Mouse (Mus musculus): ENCODE data around the gene Rasl12. TPM values are rescaled to one million over a fixed set of nuclear protein-coding genes. Genes with fewer than 3 reads are reported as not detected.

The Rasl12 gene
- polyA plus RNA-seq (2015; fragmentation: Nextera tagmentation; extraction: Ambion mirVana), result 7.3 and 7.4 TPM in 2 replicates

GRCm38 (mm10) chr9:65398279-65398678 is at the start of gene Rasl12:
Gene Rasl12 (plus strand): TSS chr9:65398506.
- Histone ChIP-seq H3K4me3 (peak within 1 kb of the TSS; percentile 46), H3K27me3 (replicated peaks) (no peaks in the 10 kb centered on the region), H3K4me1 (peaks cover 9% of the 10 kb centered on the region), H3K27ac (no peak within 1 kb of the TSS), H3K4me2 (peak within 1 kb of the TSS; percentile 64), H3K9ac (peak within 1 kb of the TSS; percentile 52), H3K36me3 (replicated peaks) (no peaks in the 10 kb centered on the region), H3K9me3 (no peaks in the 10 kb centered on the region)
- WGBS, result under 1% methylated on average over 23 of the region's 24 CpGs
- peak; percentile 62 for ATAC-seq (replicated peaks)

- WGBS, result 92% methylated on average over 5 of the region's 5 CpGs
- no peak overlapping the region for H3K4me2 ChIP-seq
- H3K36me3 ChIP-seq (replicated peaks), result peaks cover 15% of the 10 kb centered on the region
- no peaks in the 10 kb centered on the region for H3K27me3 ChIP-seq (replicated peaks)
- no peak overlapping the region for H3K9ac ChIP-seq
- no peak overlapping the region for H3K27ac ChIP-seq
- H3K4me3 ChIP-seq, result no peak overlapping the region
- H3K4me1 ChIP-seq, result peaks cover 12% of the 10 kb centered on the region
- no peaks in the 10 kb centered on the region for H3K9me3 ChIP-seq
- no peak for ATAC-seq (replicated peaks)
These were observed 45.1 kb upstream of the Rasl12 start for GRCm38 (mm10) chr9:65353251-65353650.

- peaks cover 39% of the 10 kb centered on the region for H3K36me3 ChIP-seq (replicated peaks)
- no peak overlapping the region for H3K27ac ChIP-seq
- no peak overlapping the region for H3K4me3 ChIP-seq
- H3K4me2 ChIP-seq, result no peak overlapping the region
- WGBS, result 84% methylated on average over 7 of the region's 7 CpGs
- ATAC-seq (replicated peaks), result no peak
- no peaks in the 10 kb centered on the region for H3K27me3 ChIP-seq (replicated peaks)
- H3K9me3 ChIP-seq, result no peaks in the 10 kb centered on the region
- H3K9ac ChIP-seq, result no peak overlapping the region
- H3K4me1 ChIP-seq, result no peaks in the 10 kb centered on the region
These were observed 41.7 kb upstream of the Rasl12 start for GRCm38 (mm10) chr9:65356561-65356960.

GRCm38 (mm10) chr9:65356971-65357370 is 41.3 kb upstream of the Rasl12 start:
- ATAC-seq (replicated peaks), result no peak
- WGBS, result 94% methylated on average over 2 of the region's 2 CpGs
- Histone ChIP-seq H3K9ac (no peak overlapping the region), H3K27me3 (replicated peaks) (no peaks in the 10 kb centered on the region), H3K36me3 (replicated peaks) (peaks cover 43% of the 10 kb centered on the region), H3K4me1 (no peaks in the 10 kb centered on the region), H3K4me3 (no peak overlapping the region), H3K27ac (no peak overlapping the region), H3K9me3 (no peaks in the 10 kb centered on the region), H3K4me2 (no peak overlapping the region)

- no peak overlapping the region for H3K27ac ChIP-seq
- H3K4me2 ChIP-seq, result no peak overlapping the region
- no peak for ATAC-seq (replicated peaks)
- H3K9ac ChIP-seq, result no peak overlapping the region
- peaks cover 44% of the 10 kb centered on the region for H3K36me3 ChIP-seq (replicated peaks)
- no peak overlapping the region for H3K4me3 ChIP-seq
- no peaks in the 10 kb centered on the region for H3K9me3 ChIP-seq
- WGBS, result 95% methylated on average over 1 of the region's 1 CpGs
- H3K27me3 ChIP-seq (replicated peaks), result no peaks in the 10 kb centered on the region
- H3K4me1 ChIP-seq, result no peaks in the 10 kb centered on the region
These were observed 39.3 kb upstream of the Rasl12 start for GRCm38 (mm10) chr9:65358956-65359480.

- no peak within 1 kb of the TSS for H3K4me2 ChIP-seq
- peaks cover 37% of the 10 kb centered on the region for H3K36me3 ChIP-seq (replicated peaks)
- H3K4me3 ChIP-seq, result no peak within 1 kb of the TSS
- no peak within 1 kb of the TSS for H3K27ac ChIP-seq
- 88% methylated on average over 16 of the region's 16 CpGs for WGBS
- no peak for ATAC-seq (replicated peaks)
- no peaks in the 10 kb centered on the region for H3K9me3 ChIP-seq
- no peaks in the 10 kb centered on the region for H3K27me3 ChIP-seq (replicated peaks)
- H3K9ac ChIP-seq, result no peak within 1 kb of the TSS
- H3K4me1 ChIP-seq, result no peaks in the 10 kb centered on the region
These were observed 37.5 kb upstream of the Rasl12 start, which contains the start of gene Ubap1l for GRCm38 (mm10) chr9:65360641-65361448. Gene Ubap1l (plus strand): TSS chr9:65361041.

GRCm38 (mm10) chr9:65363684-65364083 is 34.6 kb upstream of the Rasl12 start:
- no peak overlapping the region for H3K4me3 ChIP-seq
- no peak overlapping the region for H3K4me2 ChIP-seq
- WGBS, result 87% methylated on average over 9 of the region's 9 CpGs
- no peaks in the 10 kb centered on the region for H3K9me3 ChIP-seq
- H3K4me1 ChIP-seq, result no peaks in the 10 kb centered on the region
- peaks cover 26% of the 10 kb centered on the region for H3K36me3 ChIP-seq (replicated peaks)
- ATAC-seq (replicated peaks), result no peak
- H3K27me3 ChIP-seq (replicated peaks), result no peaks in the 10 kb centered on the region
- no peak overlapping the region for H3K27ac ChIP-seq
- no peak overlapping the region for H3K9ac ChIP-seq

- no peaks in the 10 kb centered on the region for H3K9me3 ChIP-seq
These were observed 32.6 kb upstream of the Rasl12 start for GRCm38 (mm10) chr9:65365721-65366120.

GRCm38 (mm10) chr9:65371756-65372155 is 26.6 kb upstream of the Rasl12 start:
- 0 out of 2 replicates have a peak, but pooled peaks cover 3% of the 10 kb centered on the region for H3K36me3 ChIP-seq (replicated peaks)
- H3K9ac ChIP-seq, result no peak overlapping the region
- no peak for ATAC-seq (replicated peaks)
- H3K4me3 ChIP-seq, result no peak overlapping the region
- H3K4me2 ChIP-seq, result no peak overlapping the region
- no peaks in the 10 kb centered on the region for H3K27me3 ChIP-seq (replicated peaks)
- no peaks in the 10 kb centered on the region for H3K9me3 ChIP-seq
- no peak overlapping the region for H3K27ac ChIP-seq
- no peaks in the 10 kb centered on the region for H3K4me1 ChIP-seq
- WGBS, result 78% methylated on average over 24 of the region's 24 CpGs

More at GRCm38 (mm10) chr9:65365721-65366120, 32.6 kb upstream of the Rasl12 start:
- no peak overlapping the region for H3K9ac ChIP-seq
- no peaks in the 10 kb centered on the region for H3K27me3 ChIP-seq (replicated peaks)
- H3K4me3 ChIP-seq, result no peak overlapping the region
- no peak overlapping the region for H3K4me2 ChIP-seq
- peaks cover 13% of the 10 kb centered on the region for H3K36me3 ChIP-seq (replicated peaks)
- 90% methylated on average over 7 of the region's 7 CpGs for WGBS
- no peak overlapping the region for H3K27ac ChIP-seq
- no peaks in the 10 kb centered on the region for H3K4me1 ChIP-seq
- ATAC-seq (replicated peaks), result no peak

GRCm38 (mm10) chr9:65372449-65372848 is 25.9 kb upstream of the Rasl12 start:
- 0 out of 2 replicates have a peak, but pooled peaks cover 3% of the 10 kb centered on the region for H3K36me3 ChIP-seq (replicated peaks)
- no peak overlapping the region for H3K9ac ChIP-seq
- ATAC-seq (replicated peaks), result no peak
- H3K27me3 ChIP-seq (replicated peaks), result no peaks in the 10 kb centered on the region
- H3K4me1 ChIP-seq, result no peaks in the 10 kb centered on the region
- H3K9me3 ChIP-seq, result no peaks in the 10 kb centered on the region
- no peak overlapping the region for H3K4me3 ChIP-seq
- no peak overlapping the region for H3K27ac ChIP-seq
- WGBS, result 73% methylated on average over 4 of the region's 4 CpGs
- no peak overlapping the region for H3K4me2 ChIP-seq

- 87% methylated on average over 5 of the region's 5 CpGs for whole genome bisulfite sequencing
- no peak overlapping the region for H3K9ac ChIP-seq
- H3K36me3 ChIP-seq (replicated peaks), result 0 out of 2 replicates have a peak, but pooled peaks cover 3% of the 10 kb centered on the region
- ATAC-seq (replicated peaks), result no peak
- no peaks in the 10 kb centered on the region for H3K9me3 ChIP-seq
- no peaks in the 10 kb centered on the region for H3K4me1 ChIP-seq
- H3K4me3 ChIP-seq, result no peak overlapping the region
- no peak overlapping the region for H3K4me2 ChIP-seq
- no peak overlapping the region for H3K27ac ChIP-seq
- no peaks in the 10 kb centered on the region for H3K27me3 ChIP-seq (replicated peaks)
These were observed 23.7 kb upstream of the Rasl12 start for GRCm38 (mm10) chr9:65374468-65375162.

- Histone ChIP-seq H3K4me2 (no peak overlapping the region), H3K36me3 (replicated peaks) (0 out of 2 replicates have a peak, but pooled peaks cover 3% of the 10 kb centered on the region), H3K9me3 (no peaks in the 10 kb centered on the region), H3K27ac (no peak overlapping the region), H3K4me1 (no peaks in the 10 kb centered on the region), H3K9ac (no peak overlapping the region), H3K4me3 (no peak overlapping the region), H3K27me3 (replicated peaks) (no peaks in the 10 kb centered on the region)
- ATAC-seq (replicated peaks), result no peak
- WGBS, result 79% methylated on average over 9 of the region's 9 CpGs
These were observed 23.0 kb upstream of the Rasl12 start for GRCm38 (mm10) chr9:65375163-65375934.

All from midbrain, embryonic 15.5 days (tissue).